Mouse (Mus musculus) forebrain, embryonic 10.5 days (tissue): Measurements from ENCODE around the gene Rab8b. TPM values are rescaled to one million over a fixed set of nuclear protein-coding genes. Genes with fewer than 3 reads are reported as not detected.

ENCODE experiments used
- DNase-seq: peaks from one replicate; pipeline ENCODE4 v3.0.0-alpha.2; 2017; ENCODE audit warnings: low spot score; ENCODE audit errors: extremely low spot score
- H3K27ac ChIP-seq: fragments of 300-500 bp; sonication (generic); 2 replicates; pipeline ENCODE4 v1.5.1; 2016; ENCODE audit warnings: mild to moderate bottlenecking
- H3K27me3 ChIP-seq: fragments of 300-500 bp; sonication (generic); 2 replicates; pipeline ENCODE4 v1.6.1; 2016; ENCODE audit warnings: mild to moderate bottlenecking; ENCODE audit not compliant: poor library complexity, severe bottlenecking
- H3K36me3 ChIP-seq: fragments of 300-500 bp; sonication (generic); replicated peaks from 2 replicates; pipeline ENCODE4 v1.6.1; 2016; ENCODE audit warnings: mild to moderate bottlenecking, moderate library complexity
- H3K4me1 ChIP-seq: fragments of 300-500 bp; sonication (generic); 2 replicates; pipeline ENCODE4 v1.6.1; 2016
- H3K4me3 ChIP-seq: fragments of 300-500 bp; sonication (generic); 2 replicates; pipeline ENCODE4 v1.5.1; 2016; ENCODE audit warnings: mild to moderate bottlenecking, moderate library complexity
- H3K9me3 ChIP-seq: fragments of 300-500 bp; sonication (generic); 2 replicates; pipeline ENCODE4 v1.6.1; 2016; ENCODE audit warnings: mild to moderate bottlenecking, moderate library complexity
- WGBS: fragments of 180-500 bp; shearing (Covaris S2); methylation state at CpG from one replicate; pipeline ENCODE4 v1.1.7; 2016; 5-methylcytosine and 5-hydroxymethylcytosine counted together
- polyA plus RNA-seq: library from polyadenylated mRNA; unstranded; fragments of >200 nt; fragmentation: Nextera tagmentation; extraction: Ambion mirVana; gene quantifications from 2 replicates; pipeline ENCODE4 v1.2.1, GENCODE M21; 2016

Gene Rab8b
- polyA plus RNA-seq, 1 experiment from 2014 or later, result 34.0 TPM

GRCm38 (mm10) chr9:66930351-66930750 lies 10.9 kb upstream of the Rab8b start:
- DNase-seq, result no peak

GRCm38 (mm10) chr9:66927696-66928402 lies 8.4 kb upstream of the Rab8b start:
- Histone ChIP-seq H3K27me3 (peaks cover 3% of the 10 kb centered on the region; the same call in 1 of the 2 replicates), H3K9me3 (no peaks in the 10 kb centered on the region), H3K4me1 (peaks cover 8% of the 10 kb centered on the region; the same call in 1 of the 2 replicates), H3K27ac (no peak overlapping the region), H3K36me3 (no peaks in the 10 kb centered on the region), H3K4me3 (no peak overlapping the region)
- no peak for DNase-seq
- 82% methylated on average over 8 of the region's 8 CpGs for WGBS

More at GRCm38 (mm10) chr9:66930351-66930750, 10.9 kb upstream of the Rab8b start:
- 74% methylated on average over 7 of the region's 7 CpGs for WGBS
- no peaks in the 10 kb centered on the region for H3K36me3 ChIP-seq
- no peak overlapping the region for H3K4me3 ChIP-seq
- peaks cover 3% of the 10 kb centered on the region; the same call in 1 of the 2 replicates for H3K27me3 ChIP-seq
- H3K9me3 ChIP-seq, result no peaks in the 10 kb centered on the region
- no peak overlapping the region for H3K27ac ChIP-seq
- H3K4me1 ChIP-seq, result peaks cover 28% of the 10 kb centered on the region

DNA sequence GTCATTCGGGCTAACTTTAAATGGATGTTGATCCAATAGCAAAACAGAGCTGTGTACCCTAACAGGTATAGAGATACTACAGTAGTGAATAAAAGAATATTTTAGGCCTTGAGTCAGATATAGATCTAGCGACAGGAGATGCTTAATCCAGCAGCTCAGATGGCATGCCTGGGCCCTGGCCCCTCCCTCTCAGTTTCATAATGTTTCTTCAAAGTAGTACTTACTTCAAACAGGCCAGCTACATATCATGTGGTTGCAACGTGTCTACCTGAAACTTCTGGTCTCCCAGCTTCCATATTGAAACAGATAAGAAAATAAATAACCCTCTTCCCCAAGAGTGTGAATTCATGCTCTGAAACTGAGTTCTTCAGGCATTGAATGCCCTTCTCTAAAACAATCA lies 6.4 kb upstream of the Rab8b start:
- DNase-seq, result no peak

DNA sequence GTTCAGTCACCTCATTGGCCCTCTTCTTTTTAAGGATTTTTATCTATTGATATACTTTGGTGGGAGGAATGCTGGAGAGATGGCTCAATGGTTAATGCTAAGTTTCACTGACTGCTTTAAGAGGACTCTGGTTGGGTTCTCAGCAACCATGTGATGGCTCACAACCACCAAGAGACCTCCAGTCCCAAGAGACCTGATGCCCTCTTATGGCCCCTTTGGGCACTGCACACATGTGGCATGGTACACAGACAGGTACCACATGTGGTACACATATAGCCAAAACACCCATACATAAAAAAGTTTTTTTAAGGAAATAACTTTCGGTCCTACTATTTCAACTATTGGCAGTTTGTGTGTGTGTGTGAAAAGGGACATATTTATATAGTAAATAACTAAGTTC lies 2.6 kb upstream of the Rab8b start:
- no peak overlapping the region for H3K27ac ChIP-seq
- no peak for DNase-seq
- 98% methylated on average over 1 of the region's 1 CpGs for WGBS
- H3K4me1 ChIP-seq, result peaks cover 28% of the 10 kb centered on the region
- peaks cover 2% of the 10 kb centered on the region; the same call in 1 of the 2 replicates for H3K36me3 ChIP-seq
- H3K9me3 ChIP-seq, result no peaks in the 10 kb centered on the region
- H3K4me3 ChIP-seq, result no peak overlapping the region
- peaks cover 10% of the 10 kb centered on the region for H3K27me3 ChIP-seq

More for the DNA sequence above, 6.4 kb upstream of the Rab8b start:
- WGBS, result 85% methylated on average over 3 of the region's 3 CpGs
- Histone ChIP-seq H3K4me3 (no peak overlapping the region), H3K36me3 (no peaks in the 10 kb centered on the region), H3K9me3 (no peaks in the 10 kb centered on the region), H3K4me1 (peaks cover 12% of the 10 kb centered on the region), H3K27ac (no peak overlapping the region), H3K27me3 (peaks cover 7% of the 10 kb centered on the region)

GRCm38 (mm10) chr9:66920488-66921279 lies 1.2 kb upstream of the Rab8b start:
- peak overlapping the region; percentile 95 for H3K4me3 ChIP-seq
- peaks cover 32% of the 10 kb centered on the region for H3K4me1 ChIP-seq
- H3K9me3 ChIP-seq, result no peaks in the 10 kb centered on the region
- 15% methylated on average over 6 of the region's 6 CpGs for WGBS
- peaks cover 6% of the 10 kb centered on the region for H3K27me3 ChIP-seq
- no peak for DNase-seq
- peak overlapping the region; percentile 95 for H3K27ac ChIP-seq
- peaks cover 12% of the 10 kb centered on the region for H3K36me3 ChIP-seq

DNA sequence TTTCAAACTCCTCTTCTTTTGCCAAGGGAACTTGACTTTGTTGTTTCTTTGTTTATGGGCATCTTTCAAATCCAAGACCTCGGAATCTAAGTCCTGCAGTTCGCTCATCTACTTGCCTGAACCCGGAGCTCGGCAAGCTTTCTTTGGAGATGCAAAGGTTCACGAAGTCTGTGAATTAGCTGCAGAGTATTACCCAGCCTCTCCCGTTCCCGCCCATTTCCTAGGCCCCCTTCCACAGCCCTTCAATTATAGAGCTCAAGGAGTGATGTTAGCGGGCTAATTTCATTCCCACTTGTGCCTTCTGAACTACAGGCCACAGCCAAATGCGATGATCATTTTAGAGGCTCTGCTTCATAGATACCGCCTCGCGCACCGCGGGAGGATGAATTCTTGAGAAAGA lies 494 bp upstream of the Rab8b start:
- Histone ChIP-seq H3K4me1 (peaks cover 32% of the 10 kb centered on the region), H3K9me3 (no peaks in the 10 kb centered on the region), H3K27me3 (peaks cover 6% of the 10 kb centered on the region), H3K27ac (peak overlapping the region; percentile 95), H3K36me3 (peaks cover 17% of the 10 kb centered on the region), H3K4me3 (peak overlapping the region; percentile 95)
- WGBS, result under 1% methylated on average over 14 of the region's 14 CpGs
- DNase-seq, result no peak

GRCm38 (mm10) chr9:66918672-66919330 lies 686 bp downstream of the Rab8b start:
- Histone ChIP-seq H3K4me1 (peaks cover 38% of the 10 kb centered on the region), H3K36me3 (peaks cover 19% of the 10 kb centered on the region), H3K4me3 (peak overlapping the region; percentile 95), H3K27me3 (peaks cover 6% of the 10 kb centered on the region), H3K27ac (peak overlapping the region; percentile 95), H3K9me3 (no peaks in the 10 kb centered on the region)
- DNase-seq, result peak; percentile 21
- WGBS, result 3% methylated on average over 27 of the region's 27 CpGs

DNA sequence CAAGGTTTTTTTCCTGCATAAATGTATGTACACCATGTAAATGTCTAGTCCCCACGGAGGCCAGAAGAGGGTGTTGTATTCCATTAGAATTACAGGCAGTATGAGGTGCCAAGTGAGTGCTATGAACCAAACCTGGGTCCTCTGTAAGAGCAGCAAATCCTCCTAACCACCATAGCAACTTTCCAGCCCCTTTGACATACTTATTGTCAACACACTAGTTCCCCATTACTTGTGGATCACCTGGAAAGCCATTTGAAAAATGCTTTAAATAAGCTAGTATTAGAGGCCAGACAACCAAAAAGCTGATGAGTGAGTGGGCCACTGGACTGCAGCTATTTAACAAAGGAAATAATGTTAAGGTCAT lies 1.6 kb downstream of the Rab8b start:
- Histone ChIP-seq H3K4me3 (peak overlapping the region; percentile 95), H3K4me1 (peaks cover 41% of the 10 kb centered on the region), H3K36me3 (peaks cover 28% of the 10 kb centered on the region), H3K27ac (no peak overlapping the region), H3K9me3 (no peaks in the 10 kb centered on the region), H3K27me3 (peaks cover 6% of the 10 kb centered on the region)
- DNase-seq, result no peak
- WGBS, result 70% methylated on average over 1 of the region's 1 CpGs

DNA sequence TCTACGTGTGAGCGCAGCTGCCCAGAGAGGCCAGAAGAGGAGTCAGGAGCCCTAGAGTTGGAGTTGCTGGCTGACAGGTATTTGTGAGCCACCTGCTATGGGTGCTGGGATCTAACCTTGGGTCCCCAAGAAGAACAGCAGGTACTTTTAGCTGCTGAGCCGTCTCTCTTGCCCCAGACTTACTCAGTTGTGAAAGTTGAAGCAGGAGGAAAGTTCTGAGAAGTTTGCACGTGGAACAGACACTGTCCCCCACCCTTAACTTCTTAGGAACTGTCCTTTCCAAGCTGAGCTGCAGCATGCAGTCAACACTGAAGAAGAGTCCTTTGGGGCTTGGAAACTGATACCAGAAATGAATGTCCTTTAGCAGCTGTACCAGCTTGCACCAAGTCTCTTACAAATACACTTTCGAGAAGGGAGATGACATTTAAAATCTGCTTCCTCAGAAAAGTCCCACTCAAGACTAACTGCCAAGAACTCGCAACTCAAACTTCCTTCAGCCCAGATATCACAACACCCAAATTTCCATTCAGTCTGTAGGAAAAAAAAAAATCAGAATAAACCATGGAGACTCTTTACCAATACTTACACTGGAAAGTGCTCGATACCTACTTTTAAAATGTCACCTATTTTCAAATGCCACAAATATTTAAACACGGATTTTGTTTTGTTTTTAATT lies 2.1 kb downstream of the Rab8b start:
- Histone ChIP-seq H3K9me3 (no peaks in the 10 kb centered on the region), H3K4me3 (no peak overlapping the region), H3K27me3 (peaks cover 6% of the 10 kb centered on the region), H3K4me1 (peaks cover 45% of the 10 kb centered on the region), H3K27ac (no peak overlapping the region), H3K36me3 (peaks cover 30% of the 10 kb centered on the region)
- no peak for DNase-seq
- WGBS, result 91% methylated on average over 8 of the region's 8 CpGs

- no peak overlapping the region for H3K27ac ChIP-seq
- H3K27me3 ChIP-seq, result peaks cover 5% of the 10 kb centered on the region
Observed at GRCm38 (mm10) chr9:66915869-66916785, 3.4 kb downstream of the Rab8b start.

DNA sequence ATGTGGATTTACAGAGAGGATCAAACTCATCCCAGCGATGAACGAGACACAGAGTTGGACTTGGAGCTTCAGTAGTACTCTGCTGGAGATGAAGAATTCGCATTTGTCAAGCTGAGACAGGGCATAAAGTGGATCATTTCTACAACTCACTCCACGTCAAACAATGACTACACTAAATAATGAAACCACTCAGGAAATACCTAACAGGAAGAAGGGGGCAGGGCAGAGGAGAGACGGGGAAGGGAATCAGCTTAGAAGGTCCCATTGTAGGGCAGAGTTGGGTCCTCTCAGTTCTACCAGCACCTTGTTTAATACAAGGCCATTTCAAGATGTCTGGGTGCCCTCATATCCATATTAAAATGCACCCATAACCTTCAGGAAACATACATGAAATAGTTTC lies 4.1 kb downstream of the Rab8b start:
- Histone ChIP-seq H3K4me3 (no peak overlapping the region), H3K4me1 (peaks cover 50% of the 10 kb centered on the region), H3K27me3 (no peaks in the 10 kb centered on the region), H3K9me3 (no peaks in the 10 kb centered on the region), H3K27ac (no peak overlapping the region), H3K36me3 (peaks cover 34% of the 10 kb centered on the region)
- 87% methylated on average over 5 of the region's 5 CpGs for WGBS
- DNase-seq, result no peak

More at GRCm38 (mm10) chr9:66915869-66916785, 3.4 kb downstream of the Rab8b start:
- H3K4me1 ChIP-seq, result peaks cover 56% of the 10 kb centered on the region
- peaks cover 30% of the 10 kb centered on the region for H3K36me3 ChIP-seq
- H3K9me3 ChIP-seq, result no peaks in the 10 kb centered on the region
- no peak for DNase-seq
- 90% methylated on average over 9 of the region's 9 CpGs for WGBS
- no peak overlapping the region for H3K4me3 ChIP-seq
